Mouse (Mus musculus) heart, embryonic 14.5 days (tissue): Measurements from ENCODE around the gene D930020B18Rik. TPM values are rescaled to one million over a fixed set of nuclear protein-coding genes. Genes with fewer than 3 reads are reported as not detected.

ENCODE experiments used
- ATAC-seq: fragments of 200-750 bp; cut with Nextera tagmentation; 2 replicates; pipeline ENCODE4 v1.8.0; 2017; ENCODE audit warnings: low read depth, moderate TSS enrichment; ENCODE audit not compliant: insufficient number of reproducible peaks, insufficient read depth, low FRiP score
- H3K27ac ChIP-seq, 2 experiments: fragments of 200-500 bp in 1 of 2; fragments of 300-500 bp in 1 of 2; sonication (generic) in 1 of 2; replicated peaks in 1 of 2; 2 replicates each; pipeline ENCODE4 v1.5.1; 2012 to 2014; ENCODE audit warnings: low read depth in 2 of 2, low read length in 2 of 2, control low read depth in 1 of 2, mild to moderate bottlenecking in 1 of 2, mixed read lengths in 1 of 2; ENCODE audit not compliant: control insufficient read depth in 1 of 2, insufficient read depth in 1 of 2
- H3K27me3 ChIP-seq: fragments of 300-500 bp; sonication (generic); 2 replicates; pipeline ENCODE4 v1.6.1; 2014; ENCODE audit warnings: mild to moderate bottlenecking, low read length, control low read depth; ENCODE audit not compliant: control insufficient read depth, insufficient read depth
- H3K36me3 ChIP-seq: fragments of 300-500 bp; sonication (generic); 2 replicates; pipeline ENCODE4 v1.6.1; 2014; ENCODE audit warnings: mild to moderate bottlenecking, control low read depth, low read length, mixed read lengths; ENCODE audit not compliant: control insufficient read depth, insufficient read depth
- H3K4me1 ChIP-seq, 2 experiments: fragments of 200-500 bp in 1 of 2; fragments of 300-500 bp in 1 of 2; sonication (generic) in 1 of 2; 2 replicates each; pipeline ENCODE4 v1.6.1; 2012 to 2014; ENCODE audit warnings: low read length in 2 of 2, control low read depth in 1 of 2, mixed read lengths in 1 of 2; ENCODE audit not compliant: control insufficient read depth in 2 of 2, insufficient read depth in 2 of 2
- H3K4me2 ChIP-seq: fragments of 300-500 bp; sonication (generic); 2 replicates; pipeline ENCODE4 v1.6.1; 2014; ENCODE audit warnings: mild to moderate bottlenecking, low read length
- H3K4me3 ChIP-seq, 2 experiments: fragments of 200-500 bp in 1 of 2; fragments of 300-500 bp in 1 of 2; sonication (generic) in 1 of 2; 2 replicates each; pipeline ENCODE4 v1.5.1; 2012 to 2014; ENCODE audit warnings: low read length in 2 of 2, mild to moderate bottlenecking in 2 of 2, control low read depth in 1 of 2, low read depth in 1 of 2, moderate library complexity in 1 of 2; ENCODE audit not compliant: control insufficient read depth in 1 of 2, insufficient read depth in 1 of 2
- H3K9ac ChIP-seq: fragments of 300-500 bp; sonication (generic); 2 replicates; pipeline ENCODE4 v1.6.1; 2014; ENCODE audit warnings: mild to moderate bottlenecking, low read length
- H3K9me3 ChIP-seq: fragments of 300-500 bp; sonication (generic); 2 replicates; pipeline ENCODE4 v1.6.1; 2016; ENCODE audit warnings: low read length, control low read depth; ENCODE audit not compliant: control insufficient read depth
- WGBS: fragments of 180-500 bp; shearing (Covaris S2); extraction: QIAGEN DNeasy Blood & Tissue Kit; methylation state at CpG from one replicate; pipeline ENCODE4 v1.1.7; 2014; 5-methylcytosine and 5-hydroxymethylcytosine counted together
- polyA plus RNA-seq: library from polyadenylated mRNA; unstranded; fragments of >200 nt; fragmentation: Nextera tagmentation; extraction: Ambion mirVana; gene quantifications from 2 replicates; pipeline ENCODE4 v1.2.1, GENCODE M21; 2014

Gene D930020B18Rik
- polyA plus RNA-seq, 1 experiment from 2014 or later: not detected

DNA sequence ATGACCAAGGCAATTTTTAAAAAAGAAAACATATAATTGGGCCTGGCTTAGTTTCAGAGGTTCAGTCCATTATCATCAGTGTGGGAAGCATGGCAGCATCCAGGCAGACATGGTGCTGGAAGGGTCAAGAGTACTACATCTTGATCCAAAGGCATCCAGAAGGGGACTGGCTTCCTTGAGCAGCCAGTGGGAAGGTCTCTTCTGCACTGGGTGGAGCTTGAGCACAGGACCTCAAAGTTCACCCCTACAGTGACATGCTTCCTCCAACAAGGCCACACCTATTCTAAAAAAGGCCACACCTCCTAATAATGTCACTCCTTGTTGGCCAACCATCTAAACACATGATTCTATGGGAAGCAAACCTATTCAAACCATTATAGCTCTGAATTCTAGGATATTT is 75.5 kb downstream of the D930020B18Rik start:
- Histone ChIP-seq H3K36me3 (no peaks in the 10 kb centered on the region), H3K4me2 (no peak overlapping the region), H3K9me3 (peaks cover 8% of the 10 kb centered on the region; the same call in 1 of the 2 replicates), H3K27me3 (no peaks in the 10 kb centered on the region), H3K4me3 (no peak overlapping the region), H3K9ac (no peak overlapping the region), H3K27ac (no peak overlapping the region), H3K4me1 (no peaks in the 10 kb centered on the region)
- no peak for ATAC-seq

GRCm38 (mm10) chr10:121718896-121719585 is 77.7 kb downstream of the D930020B18Rik start:
- Histone ChIP-seq H3K27ac (no peak overlapping the region), H3K4me1 (no peaks in the 10 kb centered on the region), H3K4me3 (no peak overlapping the region), H3K9me3 (peaks cover 11% of the 10 kb centered on the region; the same call in 1 of the 2 replicates), H3K9ac (no peak overlapping the region), H3K36me3 (no peaks in the 10 kb centered on the region), H3K27me3 (no peaks in the 10 kb centered on the region), H3K4me2 (no peak overlapping the region)
- WGBS: 92% methylated on average over 18 of the region's 18 CpGs
- ATAC-seq: no peak

DNA sequence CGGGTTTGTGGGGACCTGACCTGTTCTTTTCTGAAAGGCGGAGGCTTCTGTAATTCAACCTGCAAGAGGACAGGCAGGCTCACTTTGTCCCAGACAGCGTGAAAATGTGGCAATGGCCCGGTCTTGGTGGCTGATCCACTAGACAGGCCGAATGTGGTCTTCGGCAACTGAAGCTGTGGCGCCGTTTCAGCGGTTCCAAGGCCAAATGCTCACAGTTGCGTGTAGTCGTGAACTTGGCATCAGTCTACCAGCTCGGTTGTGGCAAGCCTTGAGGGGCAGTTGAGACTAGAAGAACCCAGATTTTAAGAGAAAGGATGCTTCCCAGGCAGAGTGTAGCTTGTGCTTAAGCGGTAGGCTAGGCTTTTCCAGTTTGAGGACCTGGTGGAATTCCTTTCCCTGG is 79.3 kb downstream of the D930020B18Rik start:
- H3K27me3 ChIP-seq: no peaks in the 10 kb centered on the region
- H3K36me3 ChIP-seq: no peaks in the 10 kb centered on the region
- H3K4me1 ChIP-seq: no peaks in the 10 kb centered on the region
- H3K4me3 ChIP-seq: no peak overlapping the region
- no peak overlapping the region for H3K4me2 ChIP-seq
- no peak overlapping the region for H3K9ac ChIP-seq
- ATAC-seq: no peak
- peaks cover 11% of the 10 kb centered on the region; the same call in 1 of the 2 replicates for H3K9me3 ChIP-seq
- 92% methylated on average over 13 of the region's 13 CpGs for WGBS
- no peak overlapping the region for H3K27ac ChIP-seq

- H3K36me3 ChIP-seq: no peaks in the 10 kb centered on the region
- H3K4me2 ChIP-seq: no peak overlapping the region
- no peak overlapping the region for H3K27ac ChIP-seq
- H3K9ac ChIP-seq: no peak overlapping the region
- H3K4me3 ChIP-seq: no peak overlapping the region
- no peaks in the 10 kb centered on the region for H3K27me3 ChIP-seq
- H3K9me3 ChIP-seq: peaks cover 7% of the 10 kb centered on the region; the same call in 1 of the 2 replicates
- ATAC-seq: no peak
- WGBS: 70% methylated on average over 4 of the region's 4 CpGs
- no peaks in the 10 kb centered on the region for H3K4me1 ChIP-seq
These were observed 85.1 kb downstream of the D930020B18Rik start for GRCm38 (mm10) chr10:121726505-121726904.

GRCm38 (mm10) chr10:121727151-121727550 is 85.8 kb downstream of the D930020B18Rik start:
- Histone ChIP-seq H3K9ac (no peak overlapping the region), H3K4me3 (no peak overlapping the region), H3K27me3 (no peaks in the 10 kb centered on the region), H3K36me3 (no peaks in the 10 kb centered on the region), H3K4me2 (no peak overlapping the region), H3K9me3 (0 out of 2 replicates have a peak, but pooled peaks cover 1% of the 10 kb centered on the region), H3K4me1 (no peaks in the 10 kb centered on the region), H3K27ac (no peak overlapping the region)
- no peak for ATAC-seq
- 71% methylated on average over 4 of the region's 4 CpGs for WGBS

DNA sequence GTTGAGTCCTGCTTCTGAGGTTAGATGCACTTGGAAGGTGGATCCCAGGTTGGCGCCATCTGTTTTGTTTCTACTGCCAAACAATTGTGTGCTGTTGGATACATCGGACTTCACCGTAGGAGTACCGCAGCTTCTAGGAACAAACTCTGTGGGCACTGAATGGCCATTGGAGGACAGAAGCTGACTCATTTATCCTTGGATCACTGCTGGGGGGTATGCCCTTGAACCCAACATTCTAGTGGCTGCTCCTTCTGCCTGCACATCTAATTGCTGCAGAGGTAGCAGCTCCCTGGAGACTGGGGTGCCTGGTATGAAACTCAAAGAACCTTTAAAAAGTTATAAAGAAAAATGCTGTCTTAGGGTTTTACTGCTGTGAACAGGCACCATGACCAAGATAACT is 86.8 kb downstream of the D930020B18Rik start:
- Histone ChIP-seq H3K4me3 (no peak overlapping the region), H3K4me2 (no peak overlapping the region), H3K27ac (no peak overlapping the region), H3K4me1 (no peaks in the 10 kb centered on the region), H3K9ac (no peak overlapping the region), H3K36me3 (no peaks in the 10 kb centered on the region), H3K27me3 (no peaks in the 10 kb centered on the region), H3K9me3 (no peaks in the 10 kb centered on the region)
- WGBS: 90% methylated on average over 4 of the region's 4 CpGs
- no peak for ATAC-seq

- no peak for ATAC-seq
- 89% methylated on average over 8 of the region's 8 CpGs for WGBS
- no peak overlapping the region for H3K27ac ChIP-seq
These were observed 89.8 kb downstream of the D930020B18Rik start for GRCm38 (mm10) chr10:121731048-121731725.

More at GRCm38 (mm10) chr10:121731048-121731725, 89.8 kb downstream of the D930020B18Rik start:
- H3K4me2 ChIP-seq: no peak overlapping the region
- H3K9ac ChIP-seq: no peak overlapping the region
- no peak overlapping the region for H3K4me3 ChIP-seq
- no peaks in the 10 kb centered on the region for H3K27me3 ChIP-seq
- no peaks in the 10 kb centered on the region for H3K36me3 ChIP-seq
- no peaks in the 10 kb centered on the region for H3K9me3 ChIP-seq
- no peaks in the 10 kb centered on the region for H3K4me1 ChIP-seq
